Mouse (Mus musculus) adrenal gland, postnatal 14 days (tissue): ENCODE data around the gene Nans. TPM values are rescaled to one million over a fixed set of nuclear protein-coding genes. Genes with fewer than 3 reads are reported as not detected.
A peak's percentile ranks its signal among the peaks of the same experiment; 100 is the strongest.

Experiments
- DNase-seq: peaks from one replicate; pipeline ENCODE4 v3.0.0; 2021; ENCODE audit warnings: mixed read lengths
- total RNA-seq: library from RNA; stranded (reverse); gene quantifications from 2 replicates; pipeline ENCODE4 v1.2.3, GENCODE M21; 2021

Nans gene
- total RNA-seq, 1 experiment from 2014 or later = 31.5 TPM

DNA sequence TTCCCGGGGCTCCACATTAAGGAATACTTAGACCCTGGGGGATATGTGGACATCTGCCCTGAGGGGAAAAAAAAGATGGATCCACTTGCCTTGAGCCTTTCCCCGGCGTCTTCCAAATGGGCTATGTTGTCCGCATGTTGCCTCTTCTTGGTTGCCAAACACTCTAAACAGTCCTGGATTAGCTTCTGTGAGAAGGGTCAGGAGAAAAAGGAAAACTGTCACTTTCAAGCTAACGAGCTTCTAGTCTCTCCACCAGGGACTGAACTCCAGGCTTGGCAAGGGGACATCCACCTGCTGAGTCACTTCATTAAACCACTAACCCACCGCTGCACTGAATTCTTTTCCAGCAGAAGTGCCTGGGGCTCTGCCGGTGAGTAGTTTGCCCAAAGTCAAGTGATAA lies 43.9 kb downstream of the Nans start:
- no peak for DNase-seq

DNA sequence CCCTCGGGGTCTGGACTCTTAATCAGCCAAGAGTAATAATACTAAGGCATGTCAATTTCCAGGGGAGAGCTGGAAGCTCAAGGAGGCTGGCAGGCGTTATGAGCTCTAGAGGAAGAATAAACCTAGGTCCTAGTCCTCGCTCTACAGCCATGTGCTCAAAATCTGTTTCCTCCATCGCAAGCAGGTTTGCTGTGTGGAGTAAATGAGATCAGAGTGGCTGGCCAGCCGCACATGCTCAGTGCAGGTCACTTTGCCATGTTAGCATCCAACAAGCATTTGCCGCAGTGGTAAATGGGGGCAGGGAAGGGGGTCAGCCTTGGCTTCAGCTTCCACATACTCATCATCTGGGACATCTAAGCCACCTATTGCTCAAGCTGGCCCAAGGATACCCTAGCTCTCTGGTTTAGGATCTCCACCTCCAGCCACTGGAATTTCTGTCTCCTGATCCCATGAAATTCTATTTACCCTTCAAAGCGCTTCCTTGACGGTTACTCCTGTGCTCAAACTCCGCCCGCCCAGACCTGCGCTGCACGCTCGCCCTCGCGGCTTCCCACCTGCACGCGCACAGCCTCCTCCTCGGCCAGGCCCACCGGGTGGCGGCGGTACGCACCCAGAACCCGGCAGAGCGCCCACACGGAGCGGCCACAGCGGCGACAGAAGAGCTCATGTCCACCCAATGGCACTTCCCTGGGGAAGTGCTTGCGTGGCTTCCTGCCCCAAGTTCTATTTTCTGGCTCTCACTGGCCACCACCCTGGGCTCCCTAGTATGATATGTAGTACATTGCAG lies 45.1 kb downstream of the Nans start:
- DNase-seq = peak; percentile 40

DNA sequence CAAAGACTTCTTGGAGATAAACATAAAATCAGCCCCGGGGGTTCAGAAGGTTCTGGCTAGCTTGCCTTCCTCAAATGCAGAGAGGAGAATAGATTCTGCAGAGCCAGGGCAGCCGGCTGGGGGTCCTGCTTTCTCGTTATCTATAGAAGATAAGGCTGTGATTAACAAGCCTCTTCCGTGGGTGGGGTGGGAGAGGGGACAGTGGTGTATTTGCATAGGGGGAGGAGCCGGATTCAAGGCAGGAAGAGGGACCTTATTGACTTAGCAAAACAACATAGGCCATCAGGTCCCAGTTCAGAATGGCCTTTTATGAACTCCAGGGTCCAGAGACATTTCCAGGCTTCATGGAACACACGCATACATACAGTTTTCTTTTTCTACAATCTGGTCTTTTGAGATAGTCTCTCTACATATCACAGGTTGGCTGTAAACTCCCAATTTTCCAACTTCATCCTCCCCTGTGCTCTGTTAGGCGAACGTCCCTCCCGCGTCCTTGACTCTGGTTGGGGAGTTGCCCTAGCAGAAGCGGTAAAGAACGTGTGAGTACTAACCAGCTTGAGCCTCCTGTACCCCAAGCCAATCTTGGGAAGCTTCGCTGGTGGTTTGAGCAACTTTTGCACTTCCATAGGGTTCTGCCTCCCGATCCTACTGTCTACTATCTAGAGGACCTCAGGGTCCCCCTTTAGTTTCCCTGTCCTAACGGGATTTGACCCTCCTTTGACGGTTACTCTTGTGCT lies 46.2 kb downstream of the Nans start:
- DNase-seq = no peak

DNA sequence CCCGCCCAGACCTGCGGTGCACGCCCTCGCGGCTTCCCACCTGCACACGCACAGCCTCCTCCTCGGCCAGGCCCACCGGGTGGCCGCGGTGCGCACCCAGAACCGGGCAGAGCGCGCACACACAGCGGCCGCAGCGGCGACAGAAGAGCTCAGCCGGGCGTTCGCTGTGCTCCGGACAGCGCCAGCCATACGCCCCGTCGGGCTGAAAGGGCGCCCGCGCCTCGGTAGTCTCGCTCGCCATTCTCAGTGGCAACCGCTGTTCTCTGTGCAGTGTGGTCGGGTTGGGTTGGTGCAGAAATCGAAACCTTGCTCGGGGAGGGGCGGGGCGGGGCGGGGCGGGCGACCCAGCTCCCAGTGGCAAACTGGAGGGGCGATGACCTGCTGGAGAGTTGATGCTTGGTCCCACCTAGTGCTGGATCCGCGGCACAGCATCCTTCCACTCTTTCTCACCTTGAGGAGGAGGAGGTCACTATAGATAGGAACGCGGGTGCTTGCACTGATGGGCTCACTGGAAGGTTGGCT lies 46.9 kb downstream of the Nans start, which contains the start of gene Trim14:
Gene Trim14, minus strand, starts transcription at position 302 of the 522 bp plus-strand sequence.
- peak; percentile 60 for DNase-seq

DNA sequence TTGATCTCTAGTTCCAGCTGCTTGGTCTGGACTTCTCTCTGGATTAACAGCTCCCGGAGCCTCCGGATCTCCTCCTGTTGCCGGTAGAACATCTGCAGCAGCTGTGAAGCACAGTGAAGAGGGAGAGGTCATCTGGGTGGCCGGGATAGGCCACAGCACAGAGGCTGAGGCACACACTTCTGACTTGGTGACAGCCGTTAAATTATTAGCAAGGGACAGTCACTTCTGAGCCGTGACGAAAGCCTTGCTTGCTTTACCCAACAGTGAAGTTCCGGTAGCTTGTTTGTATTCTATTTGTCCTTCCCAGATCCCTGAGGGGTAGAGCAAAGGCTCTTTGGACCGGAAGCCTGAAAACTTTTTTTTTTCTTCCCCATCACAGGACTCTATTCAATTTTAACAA lies 50.1 kb downstream of the Nans start:
- DNase-seq = no peak

DNA sequence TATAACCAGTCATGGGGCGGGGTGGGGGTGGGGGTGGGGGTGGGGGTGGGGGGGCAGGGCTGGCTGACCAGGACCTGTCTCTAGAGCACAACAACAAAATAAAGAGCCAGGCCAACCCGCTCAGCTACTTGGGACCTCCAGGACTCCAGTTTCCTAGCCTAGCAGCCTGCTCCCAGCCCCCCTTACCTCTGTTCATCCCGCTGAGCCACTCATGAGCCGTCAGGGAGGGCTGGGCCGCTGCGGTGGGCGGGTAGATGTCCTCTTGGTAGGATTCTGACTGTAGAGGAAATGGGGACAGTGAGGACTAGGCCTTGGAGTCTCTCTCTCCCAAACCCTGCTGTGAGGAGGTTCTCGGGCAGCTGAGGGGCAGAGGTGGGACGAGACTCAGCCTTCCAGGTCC lies 52.7 kb downstream of the Nans start:
- no peak for DNase-seq

DNA sequence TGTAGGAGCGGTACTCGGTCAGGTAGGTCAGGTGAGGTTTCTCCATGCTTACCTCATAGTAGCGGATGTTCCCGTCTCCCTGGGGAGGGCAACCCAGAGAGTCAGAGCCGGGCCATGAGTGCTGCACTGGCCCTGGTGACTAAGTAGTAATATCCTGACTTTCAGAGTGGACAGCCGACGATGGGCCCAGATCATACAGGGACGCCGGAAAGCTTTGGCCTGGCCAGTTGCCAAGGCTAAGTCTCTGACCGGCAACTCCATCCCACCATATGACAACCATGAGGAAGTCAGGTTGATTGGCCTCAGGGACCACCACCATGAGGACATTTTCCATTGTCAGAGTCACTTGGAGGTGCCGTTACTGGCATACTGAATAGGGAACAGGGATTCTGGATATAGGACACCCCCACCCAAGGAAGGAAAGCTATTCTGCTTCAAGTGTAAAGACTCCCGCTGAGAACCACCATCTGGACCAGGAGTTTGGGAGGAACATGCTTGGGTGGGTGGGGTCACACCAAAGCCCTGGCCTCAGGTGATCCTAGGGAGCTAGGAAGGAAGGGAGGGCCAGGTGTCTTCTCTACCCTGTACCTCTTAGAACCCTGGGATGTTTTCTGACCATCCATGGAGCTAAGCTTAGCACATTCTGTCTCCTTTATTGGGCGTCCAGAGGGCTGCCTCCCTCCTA lies 54.5 kb downstream of the Nans start:
- no peak for DNase-seq

DNA sequence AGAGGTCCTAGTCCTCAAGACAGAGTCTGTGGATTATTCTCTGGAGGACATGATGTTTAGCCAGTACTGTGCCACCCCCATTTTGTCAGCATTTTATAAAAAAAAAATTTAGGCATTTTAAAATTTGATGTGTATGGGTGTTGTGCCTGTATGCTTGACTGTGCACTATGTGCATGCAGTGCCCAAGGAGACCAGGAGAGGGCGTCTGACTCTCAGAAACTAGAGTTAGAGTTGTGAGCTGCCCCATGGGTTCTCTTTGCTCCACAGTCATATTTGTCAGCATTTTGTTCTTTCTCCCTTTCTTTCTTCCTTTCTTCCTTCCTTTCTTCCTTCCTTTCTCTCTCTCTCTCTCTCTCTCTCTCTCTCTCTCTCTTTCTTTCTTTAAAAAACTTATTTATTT lies 55.3 kb downstream of the Nans start:
- DNase-seq = peak; percentile 55

DNA sequence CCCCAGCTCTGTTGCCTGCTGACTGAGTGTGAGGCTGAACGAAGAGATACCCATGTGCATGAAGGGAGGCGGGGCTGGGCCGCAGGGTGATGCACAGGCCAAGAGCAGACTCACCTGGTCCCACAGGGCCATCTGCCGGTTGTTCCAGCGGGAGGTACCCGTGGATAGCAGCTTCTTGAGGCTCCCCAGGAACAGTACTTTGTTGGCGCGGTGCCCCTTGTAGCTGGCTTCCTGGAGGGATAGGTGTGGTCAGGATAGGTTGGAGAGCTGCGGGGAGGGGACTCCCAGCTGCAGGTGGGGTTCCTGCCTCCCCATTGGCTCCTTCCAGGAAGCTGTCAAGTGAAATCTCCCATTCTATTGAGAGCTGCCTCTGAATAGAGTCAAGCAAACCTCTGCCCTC lies 56.5 kb downstream of the Nans start:
- no peak for DNase-seq

DNA sequence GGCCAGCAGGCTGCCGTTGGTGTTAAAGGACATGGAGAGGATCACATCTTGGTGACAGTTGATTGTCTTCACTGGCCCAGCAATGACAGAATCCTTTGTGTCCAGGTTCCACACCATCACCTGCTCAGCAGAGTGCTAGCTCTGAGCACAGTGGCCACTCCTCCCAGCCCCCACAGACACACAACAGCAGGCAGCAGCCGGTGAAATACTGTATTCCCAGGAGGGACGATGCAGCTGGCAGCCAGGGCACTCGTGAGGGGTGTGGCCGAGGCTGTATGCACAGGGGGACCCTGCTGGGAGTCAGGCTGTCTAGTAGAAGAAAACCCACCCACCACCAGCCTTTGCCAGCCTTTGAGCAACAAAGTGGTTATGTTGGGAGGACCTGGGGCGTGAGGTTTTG lies 57.7 kb downstream of the Nans start:
- no peak for DNase-seq

DNA sequence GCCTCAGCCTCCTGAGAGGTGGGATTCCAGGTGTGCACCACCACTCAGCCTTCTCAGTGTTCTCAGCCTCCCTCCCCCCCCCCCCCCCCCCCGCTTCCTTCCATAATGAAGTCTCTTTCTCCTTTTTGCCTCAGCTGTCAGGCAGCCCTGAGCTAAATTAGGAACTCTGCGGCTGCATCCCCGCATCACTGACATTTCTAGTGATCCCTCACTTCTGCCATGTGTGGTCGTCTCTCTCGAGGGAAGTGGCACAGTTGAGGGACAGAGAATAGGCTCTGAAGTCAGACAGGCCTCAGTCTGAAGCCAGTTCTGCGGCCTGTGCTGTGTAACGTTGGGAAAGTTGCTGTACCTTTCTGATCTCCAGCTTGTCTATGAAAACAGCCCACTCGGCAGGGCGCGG lies 60.9 kb downstream of the Nans start:
- DNase-seq = no peak

DNA sequence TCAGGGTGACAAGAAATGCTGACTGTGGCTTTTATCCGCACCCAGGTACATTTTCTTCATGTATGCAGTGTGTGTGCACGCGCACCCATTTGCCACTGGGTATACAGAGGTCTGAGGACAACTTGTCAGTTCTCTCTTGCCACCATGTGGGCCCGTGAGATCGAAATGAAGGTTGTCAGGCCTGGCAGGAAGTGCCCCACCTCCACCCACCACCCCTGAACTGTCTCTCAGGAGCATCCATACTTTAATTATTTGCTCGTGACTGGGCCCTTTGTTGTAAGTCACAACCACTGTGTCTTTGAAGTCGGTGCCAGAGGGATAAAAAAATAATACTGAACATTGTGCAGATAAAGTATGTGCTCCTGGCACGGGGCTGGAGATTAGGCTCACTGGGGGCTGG lies 61.4 kb downstream of the Nans start:
- no peak for DNase-seq

Other genes with a start within 250 kb of the Nans start
- gene Foxe1, start 145.6 kb upstream of the Nans start, total RNA-seq = not detected in 2 replicates
- 6.5 and 6.6 TPM in 2 replicates for gene Trmo, start 99.8 kb upstream of the Nans start, total RNA-seq
- gene Hemgn, start 75.7 kb upstream of the Nans start, total RNA-seq = 1.2 and 9.0 TPM in 2 replicates
- gene Anp32b, start 38.3 kb upstream of the Nans start, total RNA-seq = 156 and 162 TPM in 2 replicates
- 7.7 and 8.0 TPM in 2 replicates for gene Trim14, start 46.9 kb downstream of the Nans start, total RNA-seq
- 3.3 and 5.3 TPM in 2 replicates for gene Coro2a, start 113.0 kb downstream of the Nans start, total RNA-seq
- gene Tbc1d2, start 161.0 kb downstream of the Nans start, total RNA-seq = 2.0 and 3.1 TPM in 2 replicates